Mouse (Mus musculus) myocyte (in vitro differentiated cells): ENCODE measurements around the gene Chaf1b.

Experiments used
- CEBPB ChIP-seq: IDR thresholded peaks from 2 replicates; pipeline ENCODE4 v1.6.1; 2011; ENCODE audit warnings: mild to moderate bottlenecking, moderate library complexity; ENCODE audit not compliant: poor library complexity, insufficient read depth, severe bottlenecking
- E2F4 ChIP-seq: IDR thresholded peaks from one replicate; pipeline ENCODE4 v1.6.1; 2011; ENCODE audit warnings: mild to moderate bottlenecking, control low read depth, moderate library complexity; ENCODE audit not compliant: insufficient read depth
- POLR2A ChIP-seq: IDR thresholded peaks from one replicate; pipeline ENCODE4 v1.6.1; 2011; ENCODE audit warnings: low read depth, mild to moderate bottlenecking, control low read depth, moderate library complexity; ENCODE audit not compliant: insufficient read length
- POLR2AphosphoS2 ChIP-seq: IDR thresholded peaks from one replicate; pipeline ENCODE4 v1.6.1; 2011; ENCODE audit warnings: low read depth, control low read depth; ENCODE audit not compliant: insufficient read length
- TCF12 ChIP-seq: IDR thresholded peaks from one replicate; pipeline ENCODE4 v1.6.1; 2011; ENCODE audit warnings: mild to moderate bottlenecking, control low read depth; ENCODE audit not compliant: poor library complexity, insufficient read depth, severe bottlenecking
- TCF3 ChIP-seq: IDR thresholded peaks from one replicate; pipeline ENCODE4 v1.6.1; 2011; ENCODE audit warnings: low read depth, control low read depth; ENCODE audit not compliant: insufficient read length
- USF1 ChIP-seq: IDR thresholded peaks from one replicate; pipeline ENCODE4 v1.6.1; 2011; ENCODE audit warnings: low read depth, mild to moderate bottlenecking, control low read depth, moderate library complexity

DNA sequence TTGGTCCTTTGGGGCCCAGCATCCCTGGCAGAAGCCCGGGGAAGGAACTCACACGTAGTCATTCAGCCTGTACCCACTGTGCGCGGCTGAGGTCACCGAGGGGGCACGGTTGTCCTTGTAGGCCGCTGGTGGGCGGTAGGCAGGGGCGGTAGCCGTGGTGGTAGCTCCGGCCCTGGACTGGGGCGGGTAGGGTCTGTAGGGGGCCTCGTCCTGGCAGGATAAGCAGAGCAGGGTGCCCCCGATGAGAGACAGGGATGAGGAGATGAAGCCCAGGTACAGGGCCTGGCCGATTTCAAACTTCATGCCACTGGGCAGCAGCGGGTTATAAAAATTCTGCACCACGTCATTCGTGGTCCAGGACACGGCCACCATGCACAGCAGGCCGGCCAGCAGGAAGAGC is 35.5 kb downstream of the Chaf1b start:
- TF ChIP-seq E2F4 (no peak), CEBPB (no peak), POLR2A (no peak), TCF12 (no peak), USF1 (no peak), POLR2AphosphoS2 (no peak), TCF3 (no peak)
